Mouse (Mus musculus) thymus, postnatal 36 days (tissue): ENCODE measurements around the gene Itpr1.
"Not testable (repeated sequence)": the region's sequence is repeated elsewhere in the genome, so short reads cannot be mapped to it uniquely, and the experiment has no call there.

Experiments used
- DNase-seq, 2 experiments: peaks; one replicate each; pipeline ENCODE4 v3.0.0; 2022; ENCODE audit warnings: mixed read lengths in 2 of 2

The Itpr1 gene

DNA sequence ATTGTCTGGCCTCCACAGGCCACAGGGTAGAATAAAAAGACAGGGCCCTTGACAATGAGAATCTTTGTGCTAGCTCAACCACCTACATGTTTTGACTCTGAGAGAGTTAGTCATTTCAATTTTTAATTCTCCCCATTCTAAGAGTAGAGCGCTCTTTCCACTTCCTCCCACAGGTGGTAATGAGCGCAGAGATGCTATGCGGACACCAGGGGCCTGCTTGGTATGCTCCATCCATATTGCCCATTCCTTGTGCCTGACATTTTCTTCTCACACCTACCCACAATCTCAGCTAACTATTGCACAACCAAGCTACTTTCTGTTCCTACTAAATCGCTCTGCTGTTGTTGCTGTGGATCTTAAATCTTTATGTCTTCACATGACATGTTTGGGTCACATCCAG lies 341.5 kb downstream of the Itpr1 start:
- DNase-seq: no peak

DNA sequence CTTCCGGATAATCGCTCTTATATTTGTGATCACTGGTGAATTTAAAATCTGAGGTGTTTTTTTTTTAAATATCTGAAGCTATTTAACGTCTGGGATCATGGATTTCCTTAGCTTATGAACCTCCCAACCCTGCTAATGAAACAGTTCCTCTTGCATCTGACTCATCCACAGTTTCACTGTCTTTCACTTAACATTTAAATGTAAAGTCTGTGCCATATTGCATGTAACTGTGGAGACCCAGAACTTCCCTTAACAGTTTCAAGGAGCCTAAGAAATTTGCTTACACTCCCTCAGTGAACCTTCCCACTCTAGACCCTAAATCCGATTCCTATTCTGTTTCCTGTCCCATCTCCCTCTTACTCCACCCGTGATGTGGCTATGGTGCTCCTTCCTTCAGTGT lies 342.0 kb downstream of the Itpr1 start:
- DNase-seq: no peak

GRCm38 (mm10) chr6:108557576-108558322 lies 344.9 kb downstream of the Itpr1 start:
- DNase-seq: no peak

GRCm38 (mm10) chr6:108559226-108559625 lies 346.3 kb downstream of the Itpr1 start:
- not testable (repeated sequence) for DNase-seq

GRCm38 (mm10) chr6:108562971-108563370 lies 350.1 kb downstream of the Itpr1 start:
- no peak for DNase-seq

GRCm38 (mm10) chr6:108565447-108565846 lies 352.6 kb downstream of the Itpr1 start:
- not testable (repeated sequence) for DNase-seq

DNA sequence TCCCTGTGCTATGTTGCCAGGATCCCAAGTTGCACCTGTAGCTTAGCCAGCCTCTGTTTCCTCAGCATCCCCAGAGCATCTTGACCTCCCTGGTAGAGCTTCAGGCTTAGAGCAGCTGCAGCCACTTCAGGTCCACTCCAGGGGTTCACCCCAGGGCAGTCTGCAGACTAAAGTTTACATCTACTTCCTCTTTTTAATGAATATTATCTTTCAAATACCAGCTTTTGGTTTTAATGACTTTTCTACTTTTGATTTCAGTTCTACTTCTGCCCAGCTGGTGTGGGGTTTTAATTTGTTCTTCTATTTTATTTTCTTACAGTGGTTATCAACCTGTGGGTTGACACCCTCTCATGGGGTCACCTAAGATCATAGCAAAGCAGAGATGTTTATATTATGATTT lies 353.7 kb downstream of the Itpr1 start:
- no peak for DNase-seq

GRCm38 (mm10) chr6:108569460-108570187 lies 356.7 kb downstream of the Itpr1 start:
- no peak for DNase-seq

GRCm38 (mm10) chr6:108570351-108571041 lies 357.6 kb downstream of the Itpr1 start:
- peak in 1 of 2 experiments; percentile 9 for DNase-seq

GRCm38 (mm10) chr6:108571042-108571590 lies 358.2 kb downstream of the Itpr1 start:
- peak; percentile 80 to 82 for DNase-seq

GRCm38 (mm10) chr6:108572646-108573045 lies 359.8 kb downstream of the Itpr1 start:
- no peak for DNase-seq

- no peak for DNase-seq
These were observed 364.2 kb downstream of the Itpr1 start for GRCm38 (mm10) chr6:108577056-108577455.

GRCm38 (mm10) chr6:108588426-108588825 lies 375.5 kb downstream of the Itpr1 start:
- DNase-seq: no peak

DNA sequence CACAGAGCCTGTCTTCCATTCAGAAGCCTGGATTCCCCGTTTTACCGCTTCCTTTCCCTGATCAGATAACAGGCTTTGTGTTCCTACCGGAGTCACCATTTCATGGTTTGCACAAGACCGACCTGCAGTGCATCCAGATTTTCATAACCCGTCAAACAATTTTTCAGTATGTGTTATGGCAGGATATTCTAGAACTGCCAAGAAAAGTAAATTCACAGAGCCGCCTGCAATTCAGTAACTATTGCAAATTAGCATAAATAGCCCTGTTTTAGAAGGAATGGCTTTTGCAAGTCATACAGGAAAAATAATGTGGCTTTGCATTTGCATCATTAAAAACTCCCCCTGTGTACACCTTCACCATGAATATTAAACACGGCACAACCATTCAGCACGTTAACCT lies 379.3 kb downstream of the Itpr1 start:
- no peak for DNase-seq

DNA sequence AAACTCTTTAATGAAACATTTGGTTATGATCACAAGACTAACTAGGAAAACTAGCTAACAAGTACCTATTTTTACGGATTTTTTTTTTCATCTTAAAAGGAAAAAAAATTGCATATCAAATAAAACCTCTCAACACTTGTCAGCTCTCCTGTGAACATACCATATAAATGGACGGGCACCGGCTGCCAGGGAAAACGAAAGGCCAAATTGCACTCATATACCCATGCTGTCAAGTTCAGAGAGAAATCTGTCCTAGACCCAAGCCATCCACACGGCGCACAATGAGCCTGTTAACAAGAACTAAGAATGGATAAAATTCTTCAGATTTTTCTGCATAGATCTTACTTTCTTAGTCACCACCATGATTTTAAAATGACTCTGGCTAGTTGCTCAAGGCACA lies 379.7 kb downstream of the Itpr1 start:
- DNase-seq: no peak

DNA sequence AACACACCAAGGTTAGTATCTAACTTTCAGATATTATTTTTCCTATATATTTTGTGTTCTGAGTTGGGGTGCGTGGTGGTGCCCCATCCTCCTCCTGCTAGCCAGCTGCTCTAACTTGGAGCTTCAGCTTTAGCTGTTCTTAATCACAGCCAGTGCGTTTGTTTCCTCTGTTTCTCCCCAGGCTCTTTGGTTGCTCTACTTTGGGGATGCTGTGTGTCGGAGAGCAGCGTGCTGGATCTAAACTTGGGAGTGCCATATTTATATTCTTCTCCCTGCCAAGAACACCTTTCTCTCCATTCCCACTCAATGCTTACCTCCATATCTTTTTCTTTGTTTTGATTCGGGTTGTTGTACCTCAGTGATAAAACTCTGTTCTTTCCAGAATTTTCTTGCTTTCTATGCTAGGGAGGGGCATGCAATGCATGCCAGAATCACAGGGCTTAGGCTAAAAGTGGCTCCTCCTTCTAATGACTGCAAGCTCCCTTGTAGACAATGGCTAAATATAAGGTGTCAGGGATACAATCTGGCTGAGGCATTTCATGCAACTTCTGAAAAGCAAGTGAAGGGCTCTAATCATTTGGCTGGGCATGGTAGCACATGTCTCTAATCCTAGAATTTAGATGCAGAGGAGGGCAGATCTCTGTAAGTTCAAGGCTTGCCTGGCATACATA lies 381.4 kb downstream of the Itpr1 start:
- no peak for DNase-seq

- no peak for DNase-seq
These were observed 385.8 kb downstream of the Itpr1 start for GRCm38 (mm10) chr6:108598691-108599090.

- no peak for DNase-seq
These were observed 386.4 kb downstream of the Itpr1 start for GRCm38 (mm10) chr6:108599317-108599716.
